Mouse (Mus musculus) brain, adult 10 weeks (tissue): ENCODE results near the gene P4ha3. TPM values are rescaled to one million over a fixed set of nuclear protein-coding genes. Genes with fewer than 3 reads are reported as not detected.

Source experiments
- polyA plus RNA-seq: library from polyadenylated mRNA; stranded (reverse); fragments of 350-450 nt; fragmentation: Illumina TruSeq; extraction: RNeasy Lipid Tissue Mini Kit (QIAGEN cat#74804); gene quantifications from one replicate; pipeline ENCODE4 v1.2.3, GENCODE M21; 2015; ENCODE audit warnings: low read depth, low replicate concordance

The P4ha3 gene
- 4.4 TPM for polyA plus RNA-seq

GRCm38 (mm10) chr7:100285383-100285782, at the start of gene P4ha3:
TSS of gene P4ha3 (plus strand) at chr7:100285520.

Other genes with a start within 250 kb of the P4ha3 start
- 25.4 TPM for gene Pold3, start 164.0 kb upstream of the P4ha3 start, polyA plus RNA-seq
- 7.9 TPM for gene Lipt2, start 126.2 kb upstream of the P4ha3 start, polyA plus RNA-seq
- gene Kcne3, start 109.0 kb upstream of the P4ha3 start, polyA plus RNA-seq, result 0.57 TPM
- gene Pgm2l1, start 58.1 kb upstream of the P4ha3 start, polyA plus RNA-seq, result 125 TPM
- gene C2cd3, start 86.7 kb downstream of the P4ha3 start, polyA plus RNA-seq, result 20.0 TPM
- gene Ppme1, start 86.8 kb downstream of the P4ha3 start, polyA plus RNA-seq, result 185 TPM
- gene Ucp3, start 187.5 kb downstream of the P4ha3 start, polyA plus RNA-seq, result 4.0 TPM
- gene Ucp2, start 207.8 kb downstream of the P4ha3 start, polyA plus RNA-seq, result 30.0 TPM
- 0.82 TPM for gene Dnajb13, start 229.4 kb downstream of the P4ha3 start, polyA plus RNA-seq